25 mouse cellular contexts compared by ENCODE assay signal in genomic region chr6:122250033-122250432, GRCm38 (mm10). TPM values are rescaled to one million over a fixed set of nuclear protein-coding genes. Genes with fewer than 3 reads are reported as not detected.
DNase-seq lines count a peak whose midpoint lies in the region; ATAC-seq and TF ChIP-seq lines count a peak whose summit lies in the region.
"Had no signal": no experiment of that assay in that cellular context is flagged by ENCODE, and none has a peak within 500 bp of the region (broad histone marks: within the 10 kb centered on the region; RNA-seq: fewer than 3 reads in every experiment).

No protein-coding gene starts in this region.

- peaks cover 23% of the 10 kb centered on the region for H3K4me1 ChIP-seq in G1E (ENCODE audit: insufficient read depth, low read depth, low read length)
- peaks cover 9 to 10% of the 10 kb centered on the region in 2 experiments for H3K4me1 ChIP-seq in MEL (ENCODE audit: control insufficient read depth in 1 of 2, insufficient read depth in 2 of 2, low read length in 2 of 2)
- H3K4me1 ChIP-seq in limb, embryonic 10.5 days, result no peaks in the 10 kb centered on the region
- no peaks in the 10 kb centered on the region for H3K4me1 ChIP-seq in midbrain, embryonic 14.5 days (ENCODE audit: control insufficient read depth, insufficient read depth, low read length)

- no peak overlapping the region for H3K9ac ChIP-seq in MEL (ENCODE audit: control insufficient read depth, low read depth, low read length, poor library complexity, severe bottlenecking)
- no peak overlapping the region for H3K9ac ChIP-seq in midbrain, embryonic 14.5 days (replicated peaks; ENCODE audit: low read length)

- ATAC-seq in G1E (ENCODE audit: extremely low read depth, insufficient number of reproducible peaks, low FRiP score, poor library complexity, severe bottlenecking), result no peak; the same call in 1 of the 2 replicates
- peak; percentile 50; the same call in 1 of the 2 replicates for ATAC-seq in common myeloid progenitor, adult 5-6 weeks (replicated peaks; ENCODE audit: low read depth, poor library complexity, severe bottlenecking)
- ATAC-seq in megakaryocyte progenitor cell, adult 5-6 weeks (replicated peaks; ENCODE audit: poor library complexity), result 0 out of 2 replicates have a peak, but pooled peaks have one; percentile 39
- no peak for ATAC-seq in midbrain, embryonic 14.5 days (ENCODE audit: low FRiP score, low TSS enrichment)
- ATAC-seq: activated CD4-positive, CD25-positive, alpha-beta regulatory T cell, adult 4 months; CD4-positive, CD25-positive, alpha-beta regulatory T cell, adult 4 months; Patski had no signal

- no peak for TF ChIP-seq POLR2A in MEL (IDR thresholded peaks at IDR 0.05; ENCODE audit: control insufficient read depth in 1 of 2, insufficient read depth in 1 of 2, low read depth in 1 of 2, low read length in 2 of 2, poor library complexity in 1 of 2)

- TF ChIP-seq EP300 in MEL (IDR thresholded peaks at IDR 0.05; ENCODE audit: low read depth in 1 of 2, low read length in 2 of 2), result peak; percentile 64 to 83; a peak in 3 of 4 replicates

- H3K79me2 ChIP-seq in MEL (ENCODE audit: control insufficient read depth, insufficient read depth, low read length, poor library complexity), result no peaks in the 10 kb centered on the region

- TF ChIP-seq CTCF in G1E (IDR thresholded peaks at IDR 0.05; ENCODE audit: low read depth, low read length), result no peak
- no peak for TF ChIP-seq CTCF in MEL (IDR thresholded peaks at IDR 0.05 in 2 of 3, conservative IDR thresholded peaks at IDR 0.05 in 1 of 3; ENCODE audit: control insufficient read depth in 1 of 3, insufficient read depth in 1 of 3, low read depth in 2 of 3, low read length in 3 of 3, poor library complexity in 1 of 3, severe bottlenecking in 1 of 3)

- WGBS in limb, embryonic 10.5 days, result 83% methylated on average over 4 of the region's 4 CpGs
- WGBS in midbrain, embryonic 14.5 days, result 85% methylated on average over 4 of the region's 4 CpGs

- no peak for TF ChIP-seq RAD21 in MEL (IDR thresholded peaks at IDR 0.05; ENCODE audit: low read depth, low read length)

- H3K4me2 ChIP-seq in midbrain, embryonic 14.5 days (ENCODE audit: low read length), result no peak overlapping the region

- H3K27ac ChIP-seq in MEL (ENCODE audit: control insufficient read depth, low read depth, low read length), result no peak overlapping the region
- no peak overlapping the region for H3K27ac ChIP-seq in limb, embryonic 10.5 days
- H3K27ac ChIP-seq in midbrain, embryonic 14.5 days (replicated peaks; ENCODE audit: low read depth, low read length), result no peak overlapping the region

- H3K27me3 ChIP-seq in G1E (ENCODE audit: insufficient read depth, low read length) (peaks cover 10% of the 10 kb centered on the region; the same call in 1 of the 2 replicates), MEL (ENCODE audit: control insufficient read depth in 1 of 2, insufficient read depth in 2 of 2, low read length in 2 of 2) (no peaks in the 10 kb centered on the region)
- H3K27me3 ChIP-seq in limb, embryonic 10.5 days (ENCODE audit: low read depth, poor library complexity, severe bottlenecking), result no peaks in the 10 kb centered on the region
- no peaks in the 10 kb centered on the region for H3K27me3 ChIP-seq in midbrain, embryonic 14.5 days (ENCODE audit: control insufficient read depth, insufficient read depth, low read length)

- H3K36me3 ChIP-seq in G1E (replicated peaks), result no peaks in the 10 kb centered on the region
- peaks cover 0 to 3% of the 10 kb centered on the region in 2 experiments; a peak in 2 of 4 replicates for H3K36me3 ChIP-seq in MEL (ENCODE audit: control insufficient read depth in 1 of 2, insufficient read depth in 2 of 2, low read length in 2 of 2)
- H3K36me3 ChIP-seq in limb, embryonic 10.5 days, result no peaks in the 10 kb centered on the region
- no peaks in the 10 kb centered on the region for H3K36me3 ChIP-seq in midbrain, embryonic 14.5 days (ENCODE audit: control insufficient read depth, insufficient read depth, low read length)

- H3K9me3 ChIP-seq in G1E (replicated peaks), result no peaks in the 10 kb centered on the region
- H3K9me3 ChIP-seq in MEL (replicated peaks; ENCODE audit: insufficient read depth, low read length), result no peaks in the 10 kb centered on the region
- H3K9me3 ChIP-seq in limb, embryonic 10.5 days (replicated peaks), result no peaks in the 10 kb centered on the region
- H3K9me3 ChIP-seq in midbrain, embryonic 14.5 days (ENCODE audit: control insufficient read depth, low read length), result no peaks in the 10 kb centered on the region

- H3K4me3 ChIP-seq in G1E (ENCODE audit: low read depth, low read length), result peak overlapping the region; percentile 45; the same call in 1 of the 2 replicates
- H3K4me3 ChIP-seq in MEL (ENCODE audit: control insufficient read depth in 1 of 2, insufficient read depth in 1 of 2, low read depth in 2 of 2, low read length in 2 of 2), result no peak overlapping the region
- H3K4me3 ChIP-seq in limb, embryonic 10.5 days, result no peak overlapping the region
- H3K4me3 ChIP-seq in midbrain, embryonic 14.5 days (replicated peaks; ENCODE audit: low read depth, low read length), result no peak overlapping the region

- no peak for DNase-seq in G1E (ENCODE audit: low spot score)
- DNase-seq in MEL (ENCODE audit: low read depth, low spot score), result peak; percentile 51
- no peak for DNase-seq in limb, embryonic 10.5 days (ENCODE audit: low spot score)
- no peak for DNase-seq in ovary, postnatal 14 days (ENCODE audit: low spot score)
- DNase-seq in adrenal gland, postnatal 10 days, result no peak
- no peak for DNase-seq in midbrain, embryonic 14.5 days
- DNase-seq: adrenal gland, adult 2 months; adrenal gland, adult 8-10 months; adrenal gland, postnatal 14 days; adrenal gland, postnatal 25 days; adrenal gland, postnatal 36 days; B cell, adult 2 months; cerebellum, adult 11 months; cerebellum, adult 11-12 months; cerebellum, adult 18-20 months; cerebellum, adult 2 months; cerebellum, adult 8-10 months had no signal

TF ChIP-seq in MEL, 35 proteins besides CTCF, POLR2A, EP300 and RAD21:
- no peak for TF ChIP-seq NRF1 (IDR thresholded peaks at IDR 0.05; ENCODE audit: insufficient read depth, low read depth, low read length, poor library complexity, severe bottlenecking)
- no peak for TF ChIP-seq BHLHE40 (IDR thresholded peaks at IDR 0.05; ENCODE audit: borderline replicate concordance, low read depth, low read length)
- peak; percentile 79 for TF ChIP-seq GATA1 (IDR thresholded peaks at IDR 0.05; ENCODE audit: low read depth, low read length)
- 0 out of 2 replicates have a peak, but pooled peaks have one; percentile 1 for TF ChIP-seq SMC3 (IDR thresholded peaks at IDR 0.05; ENCODE audit: low read depth, low read length)
- TF ChIP-seq ZNF384 (IDR thresholded peaks at IDR 0.05; ENCODE audit: low read depth, low read length), result peak; percentile 42
- no peak for TF ChIP-seq CHD2 (IDR thresholded peaks at IDR 0.05; ENCODE audit: low read length)
- TF ChIP-seq TAL1 (IDR thresholded peaks at IDR 0.05; ENCODE audit: low read length), result no peak
- 0 out of 2 replicates have a peak, but pooled peaks have one; percentile 21 for TF ChIP-seq SIN3A (IDR thresholded peaks at IDR 0.05; ENCODE audit: low read length)
- peak; percentile 41; the same call in 1 of the 2 replicates for TF ChIP-seq RCOR1 (IDR thresholded peaks at IDR 0.05; ENCODE audit: low read depth, low read length)
- peak; percentile 59 for TF ChIP-seq ETS1 (IDR thresholded peaks at IDR 0.05; ENCODE audit: low read depth, low read length)
- TF ChIP-seq MEF2A (IDR thresholded peaks at IDR 0.05; ENCODE audit: extremely low read depth, insufficient replicate concordance, low read depth, low read length, poor library complexity, severe bottlenecking), result peak; percentile 27; the same call in 1 of the 2 replicates

RNA-seq across cellular contexts. Expression of gene Klrg1, which starts 32.6 kb away (rescaled TPM):
- total RNA-seq in G1E (2014; fragmentation: Nextera tagmentation) (2.1 and 3.8 TPM in 2 replicates), G1E (2017) (0.70 and 0.93 TPM in 2 replicates), MEL (2012; rRNA removed) (0.88 and 1.0 TPM in 2 replicates)
- polyA plus RNA-seq in G1E (2012) (0.03 TPM in 1 of 2 replicates, not detected in the other), MEL (2012; ENCODE audit: insufficient read depth in 1 of 2, insufficient read length in 2 of 2, low read depth in 1 of 2, low replicate concordance in 2 of 2, missing spikeins in 1 of 2) (under 1 TPM in 1 of 2 experiments, not detected in 1; 0.28 TPM)
- not detected in 2 replicates for total RNA-seq in common myeloid progenitor, adult 5-6 weeks (2017)
- 0.12 TPM in 1 of 2 replicates, not detected in the other for total RNA-seq in megakaryocyte progenitor cell, adult 5-6 weeks (2015)
- total RNA-seq in megakaryocyte progenitor cell, adult 5-6 weeks (2017), result not detected in 2 replicates
- 0.20 TPM in 1 of 2 replicates, not detected in the other for polyA plus RNA-seq in limb, embryonic 10.5 days (2016; fragmentation: Nextera tagmentation; extraction: Ambion mirVana)
- under 1 TPM in 1 of 2 experiments, not detected in 1; 0.42 TPM for total RNA-seq in adrenal gland, postnatal 10 days (2021)
- 0.92 and 1.0 TPM in 2 replicates for polyA plus RNA-seq in midbrain, embryonic 14.5 days (2014; fragmentation: Nextera tagmentation; extraction: Ambion mirVana)
- total RNA-seq: adrenal gland, postnatal 14 days; adrenal gland, postnatal 25 days; adrenal gland, postnatal 4 days; ES-E14 had no signal
- polyA plus RNA-seq: adrenal gland, adult 2 months; C2C12; Patski had no signal

RNA-seq across cellular contexts. Expression of gene M6pr, which starts 58.5 kb away (rescaled TPM):
- 174 and 190 TPM in 2 replicates for total RNA-seq in G1E (2014; fragmentation: Nextera tagmentation)
- total RNA-seq in G1E (2017), result 521 and 552 TPM in 2 replicates
- 23.0 and 27.4 TPM in 2 replicates for polyA plus RNA-seq in G1E (2012)
- 158 and 186 TPM in 2 replicates for total RNA-seq in MEL (2012; rRNA removed)
- 100 to 1,000 TPM in 1 of 2 experiments, not detected in 1; 183 TPM for polyA plus RNA-seq in MEL (2012; ENCODE audit: insufficient read depth in 1 of 2, insufficient read length in 2 of 2, low read depth in 1 of 2, low replicate concordance in 2 of 2, missing spikeins in 1 of 2)
- 309 and 328 TPM in 2 replicates for total RNA-seq in common myeloid progenitor, adult 5-6 weeks (2017)
- total RNA-seq in megakaryocyte progenitor cell, adult 5-6 weeks (2015), result 195 and 214 TPM in 2 replicates
- 441 and 452 TPM in 2 replicates for total RNA-seq in megakaryocyte progenitor cell, adult 5-6 weeks (2017)
- polyA plus RNA-seq in limb, embryonic 10.5 days (2016; fragmentation: Nextera tagmentation; extraction: Ambion mirVana), result 85.7 and 97.8 TPM in 2 replicates
- 100 to 1,000 TPM; 111 to 119 TPM for total RNA-seq in adrenal gland, postnatal 10 days (2021)
- polyA plus RNA-seq in midbrain, embryonic 14.5 days (2014; fragmentation: Nextera tagmentation; extraction: Ambion mirVana), result 40.2 and 60.9 TPM in 2 replicates

Comparison
In these comparisons a context has a peak if more than half of its experiments do, and no peak if none do; other contexts are left out.
1. ATAC-seq: peak in common myeloid progenitor, adult 5-6 weeks (single experiment) and megakaryocyte progenitor cell, adult 5-6 weeks (single experiment); none in G1E (single experiment) and midbrain, embryonic 14.5 days (single experiment).